Mouse (Mus musculus) left cerebral cortex, postnatal 25 days (tissue): ENCODE measurements around the gene Adam10. TPM values are rescaled to one million over a fixed set of nuclear protein-coding genes. Genes with fewer than 3 reads are reported as not detected.

Experiments
- DNase-seq, 2 experiments: peaks; one replicate each; pipeline ENCODE4 v3.0.0; 2022; ENCODE audit warnings: low spot score in 2 of 2, mixed read lengths in 1 of 2
- intact Hi-C: fragments of 180-260 bp; cut with DNase I; formaldehyde crosslinking; loops from one replicate; pipeline ENCODE4 v1.15.1; 2025
- total RNA-seq, 2 experiments: library from RNA; stranded (reverse); gene quantifications; 2 replicates each; pipeline ENCODE4 v1.2.3; 2021

Adam10 gene
- total RNA-seq = 10 to 100 TPM; 69.1 to 71.4 TPM

- peak; percentile 96 to 99 for DNase-seq
- intact Hi-C loops = loop anchor here (1.0 to 10.0 kb wide), 4 partner anchors 21 to 399 kb away; partner anchors contain the start of gene Mindy2
Observed at GRCm38 (mm10) chr9:70678682-70679131, at the start of gene Adam10. Gene Adam10 (plus strand): TSS chr9:70678997.

GRCm38 (mm10) chr9:70629711-70630110, 49.1 kb upstream of the Adam10 start:
- DNase-seq = no peak
- intact Hi-C loops = no loop called here

DNA sequence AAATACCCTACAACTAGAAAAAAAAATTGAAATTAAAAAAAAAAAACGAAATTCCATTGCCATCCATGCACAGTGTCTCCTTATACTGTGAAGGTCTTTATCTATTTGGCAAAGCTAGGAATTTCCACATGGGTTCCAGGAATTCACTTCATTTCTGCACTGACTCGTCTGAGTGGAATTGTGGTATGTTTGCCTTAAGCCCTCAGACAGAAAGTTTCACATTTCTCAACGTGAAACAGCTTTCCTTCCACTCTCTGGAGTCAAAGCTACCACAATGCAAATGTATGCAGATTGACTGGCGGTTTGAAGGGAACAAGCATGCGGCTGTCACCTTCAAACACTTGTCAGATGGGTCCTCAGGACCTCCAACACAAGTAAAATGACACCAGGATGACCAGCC, 47.1 kb upstream of the Adam10 start:
- no peak for DNase-seq
- intact Hi-C loops = no loop called here

GRCm38 (mm10) chr9:70636748-70637147, 42.0 kb upstream of the Adam10 start:
- no peak for DNase-seq
- intact Hi-C loops = no loop called here

- DNase-seq = no peak
- intact Hi-C loops = no loop called here
Observed at GRCm38 (mm10) chr9:70650260-70650659, 28.5 kb upstream of the Adam10 start.

GRCm38 (mm10) chr9:70650994-70651393, 27.8 kb upstream of the Adam10 start:
- intact Hi-C loops = no loop called here
- DNase-seq = no peak

DNA sequence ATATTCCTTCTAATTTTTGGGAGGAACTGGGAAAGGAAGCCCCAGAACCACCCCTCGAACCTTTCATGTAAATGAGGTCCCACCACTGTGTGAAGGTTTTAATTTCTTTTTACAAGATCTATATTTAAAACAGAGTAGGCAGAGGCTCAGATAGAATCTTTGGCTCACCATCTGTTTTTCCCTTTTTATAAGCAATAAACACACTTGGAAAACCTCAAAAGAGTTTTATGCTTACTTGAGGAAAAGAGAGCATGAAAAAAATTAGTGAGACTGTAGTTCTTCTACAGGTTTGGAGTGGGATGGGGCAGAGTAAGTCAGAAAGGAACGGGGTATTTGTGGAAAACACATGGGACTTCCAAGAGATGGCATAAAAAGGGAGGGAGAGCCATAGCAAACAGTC, 26.6 kb upstream of the Adam10 start:
- intact Hi-C loops = no loop called here
- DNase-seq = peak in 1 of 2 experiments; percentile 51

DNA sequence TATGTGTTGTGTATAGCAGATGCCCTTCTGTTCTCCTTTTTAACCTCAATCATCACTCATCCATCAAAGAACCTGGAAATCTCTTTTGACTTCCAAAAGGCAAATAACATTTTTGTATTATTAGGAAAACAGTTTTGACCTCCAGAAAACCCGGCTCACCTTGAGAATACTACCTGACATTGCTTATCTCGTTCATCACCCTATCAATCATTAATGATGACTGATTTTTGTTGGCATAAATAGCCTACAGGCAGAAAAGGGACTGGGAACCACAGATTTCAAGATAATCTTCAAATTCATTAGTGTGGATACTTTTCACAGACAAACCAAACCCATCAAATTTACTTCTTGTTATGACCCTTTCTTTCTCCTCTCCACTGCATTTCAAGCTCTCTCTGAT, 24.9 kb upstream of the Adam10 start:
- intact Hi-C loops = no loop called here
- DNase-seq = no peak

DNA sequence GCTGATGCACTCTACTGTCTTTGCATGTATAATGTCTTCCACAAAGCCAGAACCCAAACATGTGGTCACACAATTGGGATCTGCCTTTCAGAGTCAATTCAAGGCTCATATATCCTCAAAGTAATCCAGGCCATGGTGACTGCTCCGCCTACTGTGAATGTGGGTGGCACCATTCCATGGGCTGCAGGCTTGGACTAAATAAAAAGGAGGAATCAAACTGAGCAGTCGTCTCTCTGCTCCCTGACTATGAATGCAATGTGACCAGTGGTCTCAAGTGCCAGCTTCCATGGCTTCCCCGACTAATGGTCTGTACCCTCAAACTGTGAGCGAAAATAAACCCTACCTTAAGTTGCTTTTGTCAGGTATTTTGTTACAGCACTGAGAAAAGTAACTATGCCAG, 24.3 kb upstream of the Adam10 start:
- intact Hi-C loops = no loop called here
- DNase-seq = peak in 1 of 2 experiments; percentile 34

DNA sequence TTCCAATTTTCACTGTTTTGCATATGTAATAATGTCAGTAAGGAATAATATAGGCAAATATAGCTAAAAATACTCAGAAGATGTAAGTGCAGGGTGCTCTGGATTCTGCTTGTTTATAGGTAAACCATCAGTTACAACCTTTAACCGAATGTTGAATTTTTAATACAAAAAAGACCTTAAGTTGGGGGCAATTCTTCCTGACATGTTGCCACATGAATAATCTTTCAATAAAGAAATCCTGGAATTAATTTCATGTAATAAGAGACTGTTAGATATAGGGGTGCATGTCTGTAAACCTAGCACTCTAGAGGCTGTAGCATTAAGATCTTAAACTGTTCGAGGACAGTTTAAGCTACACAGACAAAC, 23.1 kb upstream of the Adam10 start:
- intact Hi-C loops = loop anchor here (5.0 kb wide), 1 partner anchor 422 kb away; no protein-coding TSS in a partner anchor
- DNase-seq = no peak

GRCm38 (mm10) chr9:70656130-70657007, 22.4 kb upstream of the Adam10 start, which contains the start of gene Gm10642:
Gene Gm10642 (plus strand): TSS chr9:70656251.
- intact Hi-C loops = loop anchor here (1.0 to 5.0 kb wide), 2 partner anchors 23 to 421 kb away; no protein-coding TSS in a partner anchor
- peak; percentile 51 to 72 for DNase-seq

DNA sequence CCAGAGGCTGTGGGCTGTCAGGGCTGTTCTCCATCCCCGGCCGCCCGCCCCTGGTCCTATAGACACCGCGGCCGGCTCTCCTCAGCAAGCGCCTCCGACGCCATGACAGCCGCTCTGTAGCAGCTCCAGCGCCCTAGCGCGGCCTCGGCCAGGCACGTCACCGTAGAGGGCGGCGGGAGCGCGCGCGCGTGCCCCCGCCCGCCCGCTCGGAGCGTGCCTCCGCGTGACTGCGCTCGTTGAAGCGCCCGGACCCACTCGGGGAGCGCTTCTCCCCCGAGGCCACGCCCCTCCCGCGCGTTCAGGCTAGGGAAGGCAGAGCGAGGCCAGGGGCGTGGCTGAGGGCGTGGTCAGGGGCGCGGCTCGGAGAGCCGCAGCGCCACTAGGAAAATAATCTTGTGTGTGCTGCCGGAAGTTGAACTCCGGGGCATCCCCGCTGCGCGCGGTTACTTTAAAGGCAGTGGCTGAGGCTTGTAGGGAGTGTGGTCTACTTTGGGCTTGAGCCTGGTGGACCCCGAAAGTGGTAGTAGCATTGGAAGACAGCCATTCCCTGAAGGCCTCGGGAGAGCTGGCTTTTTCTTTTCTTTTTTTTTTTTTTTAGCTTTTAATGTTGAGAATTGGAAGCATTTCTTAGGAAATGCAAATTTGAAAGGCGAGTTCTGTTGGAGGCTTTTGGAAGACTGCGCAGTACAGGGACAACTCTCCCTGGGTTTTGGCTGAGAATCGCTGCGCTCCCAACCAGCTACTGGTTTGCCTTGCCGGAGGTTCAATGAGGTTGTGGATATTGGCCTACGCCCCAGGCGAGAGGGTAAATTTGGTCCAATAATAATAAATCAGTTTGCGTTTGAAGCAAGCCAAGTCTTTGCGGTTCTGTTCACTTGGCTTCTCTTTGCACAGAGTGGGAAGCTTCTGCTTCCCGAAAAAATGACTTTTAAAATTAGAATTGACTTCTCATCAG, 21.5 kb upstream of the Adam10 start, which contains the start of gene Mindy2:
TSS of gene Mindy2 (minus strand) at position 162 of the 955 bp plus-strand sequence.
- intact Hi-C loops = loop anchor here (1.0 to 5.0 kb wide), 2 partner anchors 22 to 420 kb away; no protein-coding TSS in a partner anchor
- DNase-seq = peak; percentile 96 to 97

DNA sequence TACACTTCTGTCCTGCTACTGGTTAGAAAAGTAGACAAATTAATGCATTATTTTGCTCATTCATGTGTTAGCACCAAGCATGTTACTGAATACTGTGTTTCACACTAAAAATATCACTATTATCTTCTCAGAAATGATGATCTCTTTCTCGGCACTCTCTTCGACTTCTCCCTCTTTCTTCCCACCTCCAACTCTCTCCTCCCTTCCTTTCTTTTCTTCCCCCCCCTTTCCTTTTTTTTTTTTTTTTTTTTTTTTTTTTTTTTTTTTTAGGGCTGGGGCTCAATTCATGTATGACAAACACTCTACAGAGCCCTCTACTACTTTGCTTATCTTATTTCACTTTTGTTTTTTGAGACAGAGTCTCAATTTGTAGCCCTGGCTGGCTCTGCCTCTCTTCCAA, 20.5 kb upstream of the Adam10 start:
- DNase-seq = no peak
- intact Hi-C loops = loop anchor here (5.0 kb wide), 1 partner anchor 419 kb away; no protein-coding TSS in a partner anchor

DNA sequence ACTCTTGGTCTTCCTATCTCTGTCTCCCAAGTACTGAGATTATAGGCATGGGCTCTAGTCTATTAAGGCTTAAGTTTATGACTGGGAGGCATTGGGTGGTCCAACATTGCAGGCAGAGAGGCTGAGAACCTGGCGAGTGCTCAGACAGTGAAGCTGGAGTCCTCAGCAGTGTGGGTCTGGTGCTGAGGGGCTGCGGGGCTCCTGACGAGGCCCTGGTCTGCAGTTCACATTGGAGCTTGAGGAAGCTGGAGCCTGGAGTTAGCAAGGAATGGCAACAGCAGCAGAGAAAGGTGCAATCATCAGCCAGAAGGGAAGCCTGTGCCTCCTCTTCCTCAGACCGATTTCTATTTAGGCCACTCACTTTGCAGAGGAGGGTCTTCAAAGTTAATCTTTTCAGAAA, 13.9 kb upstream of the Adam10 start:
- intact Hi-C loops = loop anchor here (10.0 kb wide), 1 partner anchor 680 kb away; no protein-coding TSS in a partner anchor
- no peak for DNase-seq

DNA sequence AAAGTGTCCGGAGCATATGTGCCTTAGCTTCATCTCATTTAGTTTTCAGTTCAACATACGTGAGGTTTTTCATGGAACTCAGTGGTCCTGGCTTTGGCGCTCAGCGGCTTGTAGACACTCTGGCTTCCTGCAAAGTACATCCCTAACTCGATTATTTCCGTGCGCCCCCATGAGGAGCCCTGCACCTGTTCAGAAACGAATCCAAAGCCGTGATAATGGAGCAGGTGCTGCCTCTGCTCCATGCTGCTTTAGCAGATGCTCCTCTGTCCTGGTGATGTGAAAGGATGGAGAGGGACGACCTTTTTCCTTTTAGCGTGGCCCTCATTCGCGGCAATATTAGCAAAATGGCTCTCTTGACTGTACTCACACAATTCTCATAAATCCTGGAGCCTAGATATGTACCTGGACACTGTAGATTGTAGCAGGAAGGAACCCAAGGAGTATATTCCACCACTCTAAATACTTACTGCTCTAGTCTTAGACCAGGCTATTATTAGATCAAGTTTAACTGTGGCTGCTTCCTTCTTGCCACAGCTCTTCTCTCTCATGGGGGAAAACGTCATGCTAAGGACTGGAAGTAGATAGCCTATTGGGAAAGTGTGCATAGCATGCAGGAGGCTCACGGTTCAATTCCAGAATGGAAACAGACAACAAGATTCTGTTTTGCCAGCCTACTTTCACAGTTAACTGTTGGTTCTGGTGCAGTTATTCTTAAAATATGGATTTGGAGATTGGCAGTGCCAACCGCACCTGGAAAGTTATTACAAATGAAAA, 13.2 kb upstream of the Adam10 start:
- DNase-seq = no peak
- intact Hi-C loops = loop anchor here (10.0 kb wide), 1 partner anchor 679 kb away; no protein-coding TSS in a partner anchor

GRCm38 (mm10) chr9:70666811-70667210, 12.0 kb upstream of the Adam10 start:
- intact Hi-C loops = loop anchor here (10.0 kb wide), 1 partner anchor 678 kb away; no protein-coding TSS in a partner anchor

GRCm38 (mm10) chr9:70668048-70668447, 10.7 kb upstream of the Adam10 start:
- no peak for DNase-seq
- intact Hi-C loops = loop anchor here (10.0 kb wide), 1 partner anchor 677 kb away; no protein-coding TSS in a partner anchor

More at GRCm38 (mm10) chr9:70666811-70667210, 12.0 kb upstream of the Adam10 start:
- DNase-seq = no peak

DNA sequence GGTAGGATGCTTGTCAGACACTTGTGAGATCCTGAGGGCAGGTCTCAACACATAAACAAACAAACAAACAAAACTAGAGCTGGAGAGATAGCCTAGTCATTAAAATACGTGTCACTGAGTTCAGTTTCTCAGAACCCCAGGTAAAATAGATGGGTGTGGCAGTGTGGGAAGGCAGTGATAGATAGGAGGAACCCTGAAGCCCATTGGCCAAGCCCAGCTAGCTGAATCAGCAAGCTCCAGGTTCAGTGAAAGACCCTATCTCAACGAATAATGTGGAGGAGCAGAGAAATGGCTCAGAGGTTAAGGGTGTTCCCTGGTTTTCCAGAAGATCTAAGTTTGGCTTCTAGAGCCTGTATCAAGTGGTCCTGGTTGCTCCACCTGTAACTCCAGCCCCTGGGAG, 9.6 kb upstream of the Adam10 start:
- DNase-seq = no peak
- intact Hi-C loops = loop anchor here (10.0 kb wide), 1 partner anchor 676 kb away; no protein-coding TSS in a partner anchor
